Mouse (Mus musculus) heart, postnatal 0 days (tissue): ENCODE measurements at regions not wholly inside any gene's neighbourhood (a gene's known extent, or its start where the extent isn't known, plus 50 kb on each side); places are given as distances from the start of the nearest gene placed in this dataset.

ENCODE experiments used
- CTCF ChIP-seq: IDR thresholded peaks from 2 replicates; pipeline ENCODE4 v1.5.1; 2016; ENCODE audit warnings: antibody characterized with exemption, control low read depth, low read depth
- EP300 ChIP-seq: IDR thresholded peaks from 2 replicates; pipeline ENCODE4 v1.6.1; 2016; ENCODE audit warnings: antibody characterized with exemption, low read depth

GRCm38 (mm10) chr6:31184554-31184953, 214.0 kb upstream of the Mkln1 start:
- no peak for TF ChIP-seq CTCF
- TF ChIP-seq EP300, result no peak
